28 mouse cellular contexts compared by ENCODE assay signal in the genomic region with DNA sequence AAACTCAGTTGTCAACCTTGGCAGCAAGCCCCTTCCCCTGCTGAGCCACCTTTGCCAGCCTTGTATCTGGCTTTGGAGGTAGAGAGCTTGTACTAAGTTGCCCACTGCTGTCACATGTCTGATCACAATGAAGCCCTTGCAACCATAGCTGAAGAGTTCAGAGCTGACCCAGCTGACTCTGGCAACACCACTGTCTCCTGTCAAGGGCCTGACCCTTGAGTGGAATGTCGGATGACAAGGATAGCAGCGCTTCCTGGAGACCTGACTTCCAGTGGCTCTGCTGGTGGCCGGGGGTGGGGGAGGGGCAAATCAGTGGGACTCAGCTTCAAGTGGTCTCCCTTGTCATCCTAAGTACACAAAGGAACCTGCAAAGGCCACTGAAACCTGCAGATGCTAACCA.
DNase-seq lines count a peak whose midpoint lies in the region; ATAC-seq and TF ChIP-seq lines count a peak whose summit lies in the region.
"Had no signal": no experiment of that assay in that cellular context is flagged by ENCODE, and none has a peak within 500 bp of the region (broad histone marks: within the 10 kb centered on the region; RNA-seq: fewer than 3 reads in every experiment).

No protein-coding gene starts in this region.

- ATAC-seq in forebrain, embryonic 14.5 days: no peak
- no peak for ATAC-seq in forebrain, embryonic 13.5 days
- no peak for ATAC-seq in neural tube, embryonic 13.5 days (ENCODE audit: low read depth)
- ATAC-seq in neural tube, embryonic 15.5 days (ENCODE audit: low FRiP score): no peak
- ATAC-seq: liver, embryonic 12.5 days; liver, postnatal 0 days had no signal

- DNase-seq in forebrain, embryonic 14.5 days (ENCODE audit: low spot score): no peak
- DNase-seq in kidney, adult 2 months: peak; percentile 20
- DNase-seq in kidney, adult 11 months: no peak
- DNase-seq in spleen, postnatal 36 days (ENCODE audit: low spot score in 2 of 2): no peak
- DNase-seq: adrenal gland, postnatal 10 days; cerebellum, adult 8-10 months; cerebellum, postnatal 25 days; gastrocnemius, postnatal 14 days; heart, postnatal 10 days; kidney, adult 8-10 months; kidney, postnatal 4 days; liver, postnatal 0 days; lung, postnatal 36 days; right cerebral cortex, postnatal 25 days; spleen, adult 18-20 months; thymus, adult 18-20 months; thymus, postnatal 25 days had no signal

- no peak overlapping the region for H3K9ac ChIP-seq in forebrain, embryonic 14.5 days (ENCODE audit: low read length)
- H3K9ac ChIP-seq in forebrain, embryonic 13.5 days: no peak overlapping the region
- H3K9ac ChIP-seq in neural tube, embryonic 13.5 days: no peak overlapping the region
- H3K9ac ChIP-seq in neural tube, embryonic 15.5 days (replicated peaks): no peak overlapping the region
- H3K9ac ChIP-seq: embryonic facial prominence, embryonic 12.5 days; heart, embryonic 13.5 days; limb, embryonic 13.5 days; liver, embryonic 12.5 days; liver, postnatal 0 days had no signal

- no peak overlapping the region for H3K4me2 ChIP-seq in forebrain, embryonic 14.5 days (ENCODE audit: low read length)
- H3K4me2 ChIP-seq in forebrain, embryonic 13.5 days: no peak overlapping the region
- no peak overlapping the region for H3K4me2 ChIP-seq in neural tube, embryonic 13.5 days
- no peak overlapping the region for H3K4me2 ChIP-seq in neural tube, embryonic 15.5 days
- H3K4me2 ChIP-seq: embryonic facial prominence, embryonic 12.5 days; heart, embryonic 13.5 days; limb, embryonic 13.5 days; liver, embryonic 12.5 days had no signal

- no peaks in the 10 kb centered on the region for H3K9me3 ChIP-seq in forebrain, embryonic 14.5 days (replicated peaks; ENCODE audit: control insufficient read depth, low read length)
- H3K9me3 ChIP-seq in forebrain, embryonic 13.5 days (replicated peaks): no peaks in the 10 kb centered on the region
- H3K9me3 ChIP-seq in neural tube, embryonic 13.5 days: no peaks in the 10 kb centered on the region
- H3K9me3 ChIP-seq in neural tube, embryonic 15.5 days (replicated peaks): no peaks in the 10 kb centered on the region
- H3K9me3 ChIP-seq: embryonic facial prominence, embryonic 12.5 days; G1E; heart, embryonic 13.5 days; limb, embryonic 13.5 days; liver, embryonic 12.5 days had no signal

- no peak for TF ChIP-seq CTCF in kidney, adult 2 months (conservative IDR thresholded peaks at IDR 0.05; ENCODE audit: insufficient read depth, insufficient read length, low read depth, low read length)

- WGBS in forebrain, embryonic 14.5 days: 71% methylated on average over 3 of the region's 3 CpGs
- WGBS in forebrain, embryonic 13.5 days: 67% methylated on average over 3 of the region's 3 CpGs
- WGBS in kidney, adult 2 months: 63% methylated on average over 3 of the region's 3 CpGs
- 61% methylated on average over 3 of the region's 3 CpGs for WGBS in neural tube, embryonic 13.5 days
- 53% methylated on average over 3 of the region's 3 CpGs for WGBS in neural tube, embryonic 15.5 days

- H3K27me3 ChIP-seq in forebrain, embryonic 14.5 days (replicated peaks; ENCODE audit: control insufficient read depth, insufficient read depth, low read length): no peaks in the 10 kb centered on the region
- H3K27me3 ChIP-seq in forebrain, embryonic 13.5 days: 0 out of 2 replicates have a peak, but pooled peaks cover 3% of the 10 kb centered on the region
- H3K27me3 ChIP-seq in kidney, adult 2 months (replicated peaks; ENCODE audit: control insufficient read depth, insufficient read depth, low read length): no peaks in the 10 kb centered on the region
- H3K27me3 ChIP-seq in neural tube, embryonic 13.5 days: no peaks in the 10 kb centered on the region
- H3K27me3 ChIP-seq in neural tube, embryonic 15.5 days (replicated peaks): no peaks in the 10 kb centered on the region
- H3K27me3 ChIP-seq: embryonic facial prominence, embryonic 12.5 days; heart, embryonic 13.5 days; liver, embryonic 12.5 days had no signal

- H3K36me3 ChIP-seq in forebrain, embryonic 14.5 days (ENCODE audit: control insufficient read depth, insufficient read depth, low read length): no peaks in the 10 kb centered on the region
- no peaks in the 10 kb centered on the region for H3K36me3 ChIP-seq in forebrain, embryonic 13.5 days (ENCODE audit: poor library complexity, severe bottlenecking)
- no peaks in the 10 kb centered on the region for H3K36me3 ChIP-seq in kidney, adult 2 months (ENCODE audit: control insufficient read depth, insufficient read depth, low read length)
- H3K36me3 ChIP-seq in neural tube, embryonic 13.5 days: no peaks in the 10 kb centered on the region
- no peaks in the 10 kb centered on the region for H3K36me3 ChIP-seq in neural tube, embryonic 15.5 days
- H3K36me3 ChIP-seq: embryonic facial prominence, embryonic 12.5 days; G1E; heart, embryonic 13.5 days; limb, embryonic 13.5 days; liver, embryonic 12.5 days had no signal

- 0 out of 2 replicates have a peak overlapping the region, but pooled peaks have one; percentile 11 for H3K27ac ChIP-seq in forebrain, embryonic 14.5 days (ENCODE audit: low read depth, low read length)
- H3K27ac ChIP-seq in forebrain, embryonic 13.5 days: no peak overlapping the region
- H3K27ac ChIP-seq in kidney, adult 2 months (ENCODE audit: insufficient read depth, low read depth, low read length): no peak overlapping the region
- H3K27ac ChIP-seq in neural tube, embryonic 13.5 days (replicated peaks): peak overlapping the region; percentile 66
- H3K27ac ChIP-seq in neural tube, embryonic 15.5 days (replicated peaks): no peak overlapping the region
- H3K27ac ChIP-seq: embryonic facial prominence, embryonic 12.5 days; heart, embryonic 13.5 days; kidney, postnatal 0 days; limb, embryonic 13.5 days; liver, embryonic 12.5 days; stomach, postnatal 0 days had no signal

- peaks cover 16% of the 10 kb centered on the region for H3K4me1 ChIP-seq in forebrain, embryonic 14.5 days (ENCODE audit: control insufficient read depth, insufficient read depth, low read length)
- H3K4me1 ChIP-seq in forebrain, embryonic 13.5 days: peaks cover 34% of the 10 kb centered on the region
- H3K4me1 ChIP-seq in kidney, adult 2 months (ENCODE audit: control insufficient read depth, insufficient read depth, low read length): no peaks in the 10 kb centered on the region
- H3K4me1 ChIP-seq in neural tube, embryonic 13.5 days (replicated peaks): peaks cover 36% of the 10 kb centered on the region
- H3K4me1 ChIP-seq in neural tube, embryonic 15.5 days: peaks cover 14% of the 10 kb centered on the region
- H3K4me1 ChIP-seq: liver, embryonic 12.5 days had no signal

- TF ChIP-seq POLR2A in kidney, adult 2 months (IDR thresholded peaks at IDR 0.05; ENCODE audit: low read depth, low read length): no peak

- H3K4me3 ChIP-seq in forebrain, embryonic 14.5 days (ENCODE audit: low read depth, low read length): no peak overlapping the region
- H3K4me3 ChIP-seq in forebrain, embryonic 13.5 days: no peak overlapping the region
- no peak overlapping the region for H3K4me3 ChIP-seq in kidney, adult 2 months (ENCODE audit: insufficient read depth, low read depth, low read length)
- no peak overlapping the region for H3K4me3 ChIP-seq in neural tube, embryonic 13.5 days
- no peak overlapping the region for H3K4me3 ChIP-seq in neural tube, embryonic 15.5 days (replicated peaks)
- H3K4me3 ChIP-seq: embryonic facial prominence, embryonic 12.5 days; heart, embryonic 13.5 days; limb, embryonic 13.5 days; liver, embryonic 12.5 days; myocyte had no signal

Comparison
In these comparisons a context has a peak if more than half of its experiments do, and no peak if none do; other contexts are left out.
1. H3K27ac ChIP-seq: peak in forebrain, embryonic 14.5 days (single experiment) and neural tube, embryonic 13.5 days (single experiment); none in forebrain, embryonic 13.5 days (single experiment), kidney, adult 2 months (single experiment) and neural tube, embryonic 15.5 days (single experiment).